Mouse (Mus musculus) natural killer cell, adult 2 months (primary cell): Measurements from ENCODE around the gene Ndufa11.
A peak's percentile ranks its signal among the peaks of the same experiment; 100 is the strongest.

Experiments used
- DNase-seq, 2 experiments: peaks; one replicate each; pipeline ENCODE4 v3.0.0; 2022; ENCODE audit warnings: low spot score in 2 of 2

Ndufa11 gene

DNA sequence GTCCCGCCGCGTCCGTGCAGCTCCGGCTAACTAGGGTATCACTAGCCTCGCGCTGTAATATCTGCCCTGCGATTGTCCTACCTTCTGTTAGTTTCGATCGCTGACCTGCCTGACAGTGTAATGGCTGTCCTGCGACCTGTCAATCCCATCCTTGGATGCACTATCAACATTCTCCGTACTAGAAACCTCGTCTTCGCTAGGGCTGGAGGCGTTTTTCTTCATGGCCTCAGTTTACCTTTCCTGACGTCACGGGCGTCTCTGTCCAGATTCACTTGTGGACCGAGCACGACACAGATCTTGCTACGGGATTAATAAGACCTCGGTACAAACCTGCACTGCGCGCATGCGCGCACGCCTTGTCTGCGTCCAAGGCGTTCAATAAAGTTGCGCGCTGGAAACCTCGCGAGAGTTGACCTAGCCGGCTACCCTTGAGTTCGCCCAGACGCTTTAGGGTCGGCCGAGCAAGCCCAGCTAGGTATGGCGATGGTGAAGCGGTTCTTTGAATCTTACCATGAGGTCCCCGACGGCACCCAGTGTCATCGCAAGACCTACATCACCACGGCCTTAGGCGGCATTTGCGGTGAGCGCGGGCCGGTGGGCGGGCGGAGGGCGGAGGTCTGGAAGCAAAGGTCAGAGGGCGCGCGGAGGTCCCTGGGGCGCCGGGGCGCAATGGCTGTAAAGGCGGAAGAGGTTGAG, at the start of gene Ndufa11, which contains the start of gene Vmac:
Gene Ndufa11 (plus strand): TSS at position 405 of the 696 bp plus-strand sequence.
Gene Vmac (minus strand): TSS at position 660 of the 696 bp plus-strand sequence.
- peak; percentile 92 to 93 for DNase-seq

DNA sequence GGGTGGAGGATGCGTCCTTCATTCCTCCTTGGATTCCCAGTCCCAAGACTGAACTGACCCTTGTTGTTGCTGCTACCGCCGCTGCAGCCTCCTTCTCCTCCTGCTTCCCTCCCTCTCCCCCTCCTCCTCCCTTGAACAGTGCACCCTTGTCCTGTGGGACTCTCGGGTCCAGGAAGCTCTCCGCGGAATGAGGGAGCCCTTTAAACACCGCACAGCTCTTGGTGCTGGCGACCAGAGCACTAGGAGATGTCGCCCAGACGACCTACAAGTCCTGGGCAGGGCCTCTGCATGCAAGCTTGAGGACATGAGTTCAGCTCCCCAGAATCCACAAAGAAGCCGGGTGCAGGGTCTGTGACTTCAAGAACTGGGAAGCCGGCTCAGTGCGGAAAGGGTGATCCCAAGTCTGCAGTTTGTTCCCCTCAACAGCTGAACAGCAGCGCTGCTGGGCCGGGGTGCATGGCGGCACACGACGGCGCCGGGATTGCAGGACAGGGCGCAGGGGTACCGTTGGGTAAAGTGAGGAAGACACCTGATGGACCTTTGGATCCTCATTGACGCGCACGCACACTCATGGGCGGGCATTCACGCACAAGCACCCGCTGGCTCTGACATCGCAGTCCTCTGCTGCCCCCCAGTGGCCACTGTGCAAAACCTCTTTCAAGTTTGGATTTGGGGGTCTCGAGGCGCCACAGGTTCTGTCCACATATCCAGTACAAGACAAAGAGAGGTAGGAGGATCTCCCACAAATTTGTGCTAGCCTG, 49.0 kb upstream of the Ndufa11 start:
- DNase-seq, result peak; percentile 76 to 85

DNA sequence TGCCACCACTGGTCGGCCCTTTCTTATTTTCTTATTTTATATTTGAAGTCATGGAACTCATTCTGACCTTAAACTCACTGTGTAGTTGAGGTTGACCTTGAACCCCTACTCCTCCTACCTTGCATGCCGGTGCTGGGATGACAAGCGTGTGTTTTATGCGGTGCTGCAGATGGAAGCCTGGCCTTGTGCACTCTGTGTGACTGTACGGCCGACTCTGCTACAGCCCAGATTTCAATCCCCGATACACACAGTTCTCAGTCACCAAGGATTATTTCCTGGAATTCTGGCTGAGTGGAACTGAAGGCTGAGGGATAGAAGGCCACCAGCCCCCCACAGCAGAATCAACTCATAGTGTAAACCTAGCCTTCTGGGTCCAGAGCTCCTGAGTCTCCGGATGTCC, 47.8 kb upstream of the Ndufa11 start:
- DNase-seq, result no peak

DNA sequence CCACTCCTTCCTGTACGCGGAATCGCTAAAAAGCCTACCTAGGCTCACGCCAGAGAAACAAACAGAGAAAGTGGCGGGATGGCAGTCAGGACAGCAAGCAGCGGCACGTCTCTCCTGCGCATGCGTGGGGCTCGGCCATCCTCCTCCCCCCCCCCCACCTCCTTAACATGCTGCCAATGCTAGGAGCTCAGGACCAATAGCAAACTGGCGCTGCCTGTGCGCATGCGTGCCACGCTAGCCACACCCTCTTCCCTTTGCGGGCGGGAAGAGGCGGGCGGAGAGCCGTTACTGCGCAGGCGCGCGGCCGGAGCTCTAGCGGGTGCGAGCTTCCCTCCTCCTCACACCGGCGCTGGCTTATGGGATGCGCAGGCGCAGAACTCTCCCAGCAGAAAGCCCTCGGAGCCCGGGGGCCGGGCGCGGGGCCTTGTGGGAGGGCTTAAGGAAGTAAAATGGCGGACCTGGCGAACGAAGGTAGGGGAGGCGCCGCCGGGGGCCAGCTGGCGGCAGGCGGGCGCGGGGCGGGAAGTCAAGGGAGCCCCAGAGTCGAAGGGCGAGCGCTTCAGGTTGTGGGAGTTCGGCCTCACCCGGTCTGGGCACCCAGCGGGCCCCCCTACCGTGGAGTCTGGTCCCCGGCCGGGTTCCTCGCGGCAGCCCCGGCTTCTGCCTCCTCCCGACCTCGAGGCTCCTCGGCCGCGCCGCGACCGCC, 44.5 kb upstream of the Ndufa11 start, which contains the start of gene Ranbp3:
Gene Ranbp3 (plus strand): TSS at position 354 of the 706 bp plus-strand sequence.
- DNase-seq, result peak; percentile 99

DNA sequence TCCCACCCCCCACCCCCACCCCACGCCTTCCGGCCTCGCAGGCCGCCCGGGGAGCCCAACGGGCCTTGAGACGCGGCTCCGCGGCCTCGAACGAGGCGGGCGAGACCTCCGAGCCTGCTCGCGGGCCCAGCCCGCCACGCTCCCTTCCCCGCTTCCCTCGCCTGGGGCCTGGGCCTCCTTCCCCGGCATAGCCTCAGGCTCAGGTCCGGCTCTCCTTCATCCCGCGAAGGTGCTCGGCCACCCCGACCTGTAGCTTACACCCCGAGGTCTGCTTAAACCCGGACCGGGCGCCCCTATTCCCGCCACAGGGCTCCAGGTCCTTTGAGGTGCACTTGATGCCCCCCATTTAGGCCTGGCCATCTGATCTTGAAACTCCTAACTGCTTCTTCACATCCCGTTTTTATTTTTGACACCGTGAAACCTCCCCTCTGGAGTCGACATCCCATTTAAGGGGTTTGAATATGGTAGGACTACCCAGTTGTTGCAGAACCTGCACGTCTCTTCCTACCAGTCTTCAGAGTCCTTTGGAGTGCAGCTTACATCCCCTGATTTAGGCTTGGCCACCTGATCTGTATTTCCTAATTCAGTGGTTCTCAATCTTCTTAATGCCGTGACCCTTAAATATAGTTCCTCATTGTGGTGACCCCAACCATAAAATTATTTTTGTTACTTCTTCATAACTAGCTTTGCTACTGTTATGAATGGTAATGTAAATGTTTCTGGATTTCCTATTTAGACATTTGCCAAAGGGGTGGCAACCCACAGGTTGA, 43.7 kb upstream of the Ndufa11 start:
- no peak for DNase-seq

DNA sequence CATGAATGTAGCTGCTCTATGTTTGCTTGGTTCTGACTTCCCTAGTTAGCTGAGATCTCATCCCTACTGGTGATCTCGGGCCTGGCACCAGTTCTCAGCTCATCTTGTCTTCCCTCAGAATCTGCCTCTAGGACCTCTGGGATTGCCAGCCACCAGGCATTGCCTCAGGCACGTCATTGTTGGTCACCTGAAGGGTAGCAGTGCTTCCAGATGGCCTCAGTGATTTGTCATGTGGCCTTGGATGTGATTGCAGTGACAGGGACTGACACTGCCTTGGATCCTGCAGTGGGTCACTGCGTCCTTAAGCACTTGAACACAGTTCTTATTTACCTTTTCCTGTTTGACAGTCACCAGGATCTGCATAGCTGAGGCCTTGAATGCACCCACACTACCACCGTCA, 35.8 kb upstream of the Ndufa11 start:
- no peak for DNase-seq

DNA sequence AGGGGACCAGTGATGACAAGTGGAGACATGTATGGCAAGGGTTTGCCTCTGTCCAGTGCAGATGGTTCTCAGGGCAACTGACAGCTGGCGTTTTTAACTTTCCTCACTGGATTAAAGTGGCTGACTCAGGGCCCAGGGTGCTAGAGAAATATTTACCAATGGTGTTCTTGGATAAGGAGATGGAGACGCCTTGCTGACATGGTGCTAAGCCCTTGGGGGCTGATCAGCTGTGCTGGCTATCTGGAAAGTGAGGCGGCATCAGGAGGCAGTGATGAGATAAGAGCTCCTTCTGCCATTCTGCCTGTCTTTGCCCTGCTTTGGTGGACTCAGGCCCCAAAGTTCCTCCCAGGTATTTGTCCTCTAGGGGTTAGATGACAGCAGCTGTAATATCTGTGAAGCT, 34.7 kb upstream of the Ndufa11 start:
- DNase-seq, result no peak

DNA sequence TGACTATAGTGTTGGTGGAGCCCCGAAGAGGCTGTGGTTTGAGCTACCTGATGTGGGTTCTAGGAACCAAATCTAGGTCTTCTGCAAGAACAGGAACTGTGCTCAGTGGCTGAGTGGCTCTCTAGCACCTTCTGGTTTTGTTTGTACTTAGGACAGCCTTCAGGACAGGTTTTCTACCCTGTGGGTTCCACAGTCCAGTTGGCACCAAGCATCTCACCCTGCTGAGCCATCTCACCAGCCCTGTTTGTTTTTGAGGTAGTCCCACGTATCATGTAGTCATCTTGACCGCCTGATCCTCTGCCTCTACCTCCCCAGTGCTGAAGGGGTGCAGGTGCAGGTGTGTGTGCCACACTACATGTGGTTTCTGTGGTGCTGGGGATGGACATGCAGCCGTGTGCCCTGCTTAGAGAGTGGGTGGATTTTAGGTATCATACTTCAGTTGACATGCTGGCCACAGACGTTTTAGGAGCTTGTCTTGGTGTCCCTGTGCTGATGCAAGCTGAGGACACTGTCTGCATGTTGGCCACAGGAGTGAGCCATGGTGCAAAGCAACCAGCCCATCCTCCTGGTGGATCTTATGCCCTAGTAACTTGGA, 33.9 kb upstream of the Ndufa11 start:
- no peak for DNase-seq

DNA sequence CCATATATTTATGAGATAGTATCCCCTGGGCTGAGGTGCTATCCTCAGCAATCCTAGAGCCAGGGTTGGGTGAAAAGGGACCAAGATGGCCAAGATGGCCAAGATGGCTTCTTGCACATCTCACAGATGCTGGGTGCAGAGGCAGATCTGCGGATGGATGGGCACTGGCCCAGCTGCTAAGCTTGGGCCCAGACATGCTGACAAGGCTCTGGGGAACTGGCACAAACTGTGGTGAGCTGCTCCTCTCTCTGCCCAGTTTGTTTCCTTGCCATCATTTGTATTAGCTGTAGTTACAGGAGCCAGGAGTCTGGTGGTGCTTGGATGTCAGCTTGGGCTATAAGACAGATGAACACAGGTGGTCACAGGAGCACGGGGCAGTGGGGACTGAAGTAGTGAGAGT, 32.9 kb upstream of the Ndufa11 start:
- DNase-seq, result no peak

DNA sequence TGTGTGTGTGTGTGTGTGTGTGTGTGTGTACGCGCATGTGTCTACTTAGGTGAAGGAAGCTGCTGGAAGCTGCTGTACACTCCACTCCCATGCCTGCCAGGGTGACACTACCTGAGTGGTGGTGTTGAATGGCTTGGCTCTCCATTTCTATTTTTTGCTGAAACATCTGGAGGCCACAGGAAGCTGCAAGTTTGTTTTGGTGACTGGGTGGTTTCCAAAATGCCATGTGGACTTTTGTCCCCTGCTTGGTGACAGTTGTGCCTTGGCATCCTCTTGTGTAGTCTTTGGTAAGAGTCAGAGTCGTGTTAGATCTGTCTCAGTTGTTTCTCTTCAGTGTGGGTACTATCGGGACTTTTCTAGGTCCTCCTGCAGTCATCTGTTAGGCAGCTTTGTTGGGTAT, 30.8 kb upstream of the Ndufa11 start:
- no peak for DNase-seq

DNA sequence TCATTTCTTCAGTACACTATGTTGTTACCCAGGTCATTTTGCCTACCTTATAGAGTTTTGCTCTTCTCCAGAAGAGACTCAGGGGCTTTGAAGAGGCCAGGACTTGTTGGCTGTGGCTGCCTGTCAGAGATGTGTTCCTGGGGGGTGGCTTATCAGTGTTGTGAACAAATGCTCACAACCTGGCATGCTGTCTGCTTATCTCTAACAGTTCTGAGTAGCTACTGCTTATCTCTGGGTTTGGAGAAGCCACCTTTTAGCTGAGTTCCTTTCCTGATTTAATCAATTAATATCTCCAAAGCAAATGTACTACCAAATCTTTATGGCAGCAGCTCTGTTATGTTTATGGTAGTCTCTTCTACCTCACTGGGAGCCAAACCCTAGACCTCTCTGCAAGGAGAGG, 29.5 kb upstream of the Ndufa11 start:
- DNase-seq, result no peak

DNA sequence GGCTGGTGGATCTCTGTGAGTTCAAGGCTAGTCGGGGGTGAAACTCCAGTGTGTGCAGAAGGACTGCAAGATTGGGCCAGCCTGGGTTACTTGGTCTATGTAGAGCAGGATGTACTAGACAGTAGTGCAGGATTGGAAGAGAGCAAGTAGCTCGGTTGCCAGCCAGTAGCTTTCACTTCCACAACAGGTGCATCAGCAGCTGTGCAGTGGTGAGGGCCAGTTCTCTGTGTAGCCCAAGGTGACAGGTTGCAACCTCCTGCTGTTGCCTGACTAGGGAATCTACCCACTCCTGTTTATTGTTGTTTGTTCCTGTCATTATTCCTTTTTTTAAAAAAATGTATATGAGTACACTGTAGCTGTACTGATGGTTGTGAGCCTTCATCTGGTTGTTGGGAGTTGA, 28.9 kb upstream of the Ndufa11 start:
- DNase-seq, result no peak

DNA sequence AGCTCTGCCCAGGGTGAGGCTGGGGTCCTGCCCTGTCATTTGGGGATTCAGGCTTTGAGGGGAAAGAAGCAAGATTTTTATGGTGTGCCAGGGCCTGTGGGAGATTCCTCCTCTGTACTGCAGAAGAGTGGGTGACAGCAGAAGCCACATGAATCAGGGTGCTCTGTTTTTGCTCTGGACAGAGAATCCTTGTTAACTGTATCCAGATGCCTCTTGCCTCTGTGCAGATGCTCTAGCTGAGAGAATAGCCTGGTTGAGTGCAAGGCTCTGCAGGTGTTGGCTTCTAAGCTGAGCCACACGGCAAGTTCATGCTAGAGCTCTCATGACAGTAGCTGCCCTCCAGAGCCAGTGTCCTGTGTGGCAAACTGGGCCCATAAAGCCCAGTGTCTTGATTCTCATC, 24.2 kb upstream of the Ndufa11 start:
- no peak for DNase-seq

DNA sequence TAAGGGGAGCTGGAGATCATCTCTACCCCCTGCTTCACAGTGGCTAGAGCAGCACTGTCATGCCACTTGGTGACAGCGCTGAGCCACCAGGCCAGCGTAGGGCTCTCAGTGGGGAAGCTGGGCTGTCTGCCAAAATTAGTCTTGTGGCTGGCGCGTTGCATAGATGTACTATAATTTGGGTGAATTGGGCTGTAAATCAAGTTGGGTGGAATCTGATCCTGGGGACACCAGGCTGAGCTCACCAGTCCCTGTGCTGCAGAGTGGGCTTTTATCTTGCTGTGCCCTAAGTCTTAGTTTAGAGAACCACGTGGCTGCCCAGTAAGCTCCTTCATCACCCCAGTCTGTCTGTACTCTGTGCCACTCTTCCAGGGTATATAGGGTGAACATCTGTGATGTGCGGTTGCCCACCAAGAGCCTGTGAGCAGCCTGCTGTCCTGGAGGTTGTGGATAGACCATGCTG, 23.7 kb upstream of the Ndufa11 start:
- DNase-seq, result no peak

DNA sequence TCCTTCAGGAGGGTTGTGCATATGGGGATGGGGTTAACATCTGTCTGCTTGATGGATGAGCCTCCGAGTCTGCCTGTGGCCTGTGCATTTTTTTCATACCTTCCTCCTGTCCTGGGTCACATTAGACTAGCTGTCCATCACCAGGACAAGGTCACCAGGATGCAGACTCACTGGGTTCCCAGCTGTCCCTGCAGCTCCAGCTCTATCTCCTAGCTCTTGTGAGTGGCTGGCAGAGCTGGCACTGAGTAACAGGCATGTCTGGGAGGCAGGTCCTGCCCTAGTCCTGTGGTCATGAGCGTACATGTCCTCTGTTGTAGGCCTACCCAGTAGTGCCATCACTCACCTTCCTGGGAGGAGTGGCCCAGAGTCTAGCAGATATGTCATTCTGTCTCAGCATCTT, 17.1 kb upstream of the Ndufa11 start:
- DNase-seq, result no peak

DNA sequence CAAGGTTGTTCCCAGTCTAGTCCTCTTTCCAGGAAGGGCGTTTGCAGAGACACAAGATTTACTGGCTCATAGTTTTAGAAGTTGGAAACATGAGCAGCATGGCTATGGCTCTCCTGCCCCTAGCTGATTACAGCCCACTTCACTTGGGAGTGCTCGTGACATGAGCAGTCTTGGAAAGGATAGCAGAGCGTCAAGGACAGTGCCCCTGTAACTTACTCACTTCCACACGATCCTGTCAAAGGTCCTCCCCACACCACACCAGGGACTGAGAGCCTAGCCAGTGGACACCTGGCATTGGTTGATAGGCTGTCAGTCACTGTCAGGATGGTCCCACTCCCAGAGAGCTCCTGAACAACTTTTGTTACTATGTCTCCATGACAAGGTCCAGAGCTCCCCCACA, 14.5 kb upstream of the Ndufa11 start:
- DNase-seq, result no peak

DNA sequence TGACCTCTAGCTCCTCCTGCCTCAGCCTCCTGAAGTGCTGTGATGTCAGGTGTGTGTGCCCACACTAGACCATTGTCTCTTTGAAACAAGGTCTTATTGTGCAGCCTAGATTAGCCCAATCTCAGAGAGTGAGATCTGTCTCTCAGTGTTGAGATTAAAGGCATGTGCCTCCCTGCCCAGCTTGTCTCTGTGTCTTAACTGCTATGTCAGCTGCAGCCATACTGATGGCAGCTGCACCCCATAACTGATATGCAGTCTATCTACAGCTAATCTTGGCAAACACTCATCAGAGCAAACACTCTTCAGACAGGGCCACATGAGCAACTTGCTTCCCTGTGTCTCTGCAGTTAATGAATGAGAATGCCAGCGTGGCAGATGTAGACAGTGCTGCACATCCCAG, 11.1 kb upstream of the Ndufa11 start:
- DNase-seq, result no peak

DNA sequence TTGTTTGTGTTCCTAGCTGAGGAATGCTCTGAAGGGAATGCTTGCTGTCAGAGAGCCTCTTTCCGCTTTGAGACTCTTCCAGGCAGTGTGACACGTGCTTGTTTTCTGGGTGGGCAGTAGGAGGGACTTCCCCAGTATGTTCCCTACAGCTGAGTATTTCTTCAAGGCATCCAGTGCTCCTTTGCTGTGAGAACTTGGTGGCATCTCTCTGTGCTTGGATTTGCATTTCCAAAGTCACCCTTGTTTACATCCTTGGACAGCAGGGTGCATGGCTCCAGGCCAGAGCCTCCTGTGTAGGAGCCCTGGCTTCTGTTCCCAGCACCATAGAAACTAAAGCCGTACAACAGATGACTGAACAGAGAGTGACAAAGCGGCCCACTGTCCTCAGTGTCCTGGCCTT, 8.9 kb upstream of the Ndufa11 start:
- no peak for DNase-seq

DNA sequence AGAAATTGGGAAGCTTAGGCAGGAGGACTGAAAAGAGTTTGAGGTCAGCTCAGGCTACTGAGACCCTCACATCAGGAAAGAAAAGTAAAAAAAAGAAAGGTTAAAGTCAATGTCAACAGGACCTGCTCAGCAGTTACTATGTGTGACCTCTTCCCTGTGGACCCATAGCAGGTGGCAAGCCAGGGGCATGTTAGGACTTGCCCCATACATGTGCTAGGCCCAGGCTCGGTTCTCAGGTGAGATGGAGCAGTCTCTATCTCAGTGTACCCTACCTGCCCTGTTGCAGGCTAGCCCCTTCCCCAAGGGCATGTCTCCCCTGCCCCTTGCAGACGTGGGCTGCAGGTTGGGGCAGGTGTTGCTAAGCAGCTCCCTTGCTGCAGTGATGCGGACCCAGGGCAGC, 7.9 kb upstream of the Ndufa11 start:
- DNase-seq, result no peak

DNA sequence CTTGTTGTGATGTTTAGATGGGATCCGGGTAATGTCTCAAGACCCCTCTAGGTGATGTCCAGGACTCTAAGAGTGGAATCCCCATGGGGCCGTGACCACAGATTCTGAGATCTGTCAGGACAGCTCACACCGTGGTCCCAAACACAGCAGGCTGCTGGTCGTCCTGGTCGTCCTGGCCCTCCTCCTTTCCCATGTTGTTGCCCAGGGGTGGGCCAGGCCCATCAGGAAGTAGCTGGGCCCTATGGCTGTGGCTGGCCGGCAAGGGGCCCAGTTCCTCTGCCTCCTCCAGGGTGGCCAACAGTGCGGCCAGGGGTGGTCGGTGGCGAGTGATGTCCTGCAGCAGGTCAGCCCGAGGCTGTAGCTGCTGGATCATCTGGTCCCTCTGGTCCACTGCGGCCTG, 2.2 kb upstream of the Ndufa11 start:
- DNase-seq, result no peak

DNA sequence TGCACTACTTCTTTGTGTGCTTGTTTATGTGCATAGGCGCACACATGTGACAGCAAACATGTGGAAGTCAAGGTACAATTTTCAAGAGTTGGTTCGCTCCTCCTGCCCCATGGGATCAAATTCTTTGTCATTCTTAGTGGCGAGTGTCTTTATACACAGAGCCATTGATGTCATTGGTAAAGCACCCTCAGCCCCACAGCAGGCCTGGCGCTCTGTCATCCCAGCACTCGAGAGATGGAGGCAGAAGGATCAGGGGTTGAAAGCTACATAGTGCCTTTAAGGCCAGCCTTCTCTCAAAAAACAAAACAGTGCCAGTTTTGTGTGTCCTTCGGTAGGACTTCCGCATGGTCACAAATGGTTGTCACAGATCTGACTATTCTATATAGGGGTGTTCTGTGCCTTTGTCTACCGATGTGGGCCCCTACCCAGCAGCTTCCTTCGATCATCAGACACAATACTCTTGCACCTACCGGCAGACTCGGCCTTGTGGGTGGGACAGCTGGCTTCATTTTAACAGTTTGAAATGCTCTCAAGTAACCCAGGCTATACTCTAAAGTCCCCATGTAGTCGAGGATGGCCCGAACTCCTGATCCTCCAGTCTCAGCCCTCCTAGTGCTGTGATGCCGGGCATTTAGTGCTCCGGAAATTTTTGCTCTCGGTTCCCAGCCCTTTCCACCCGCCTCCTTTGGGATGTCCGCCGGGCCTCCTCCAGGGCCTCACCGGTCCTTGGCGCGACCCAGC, 1.5 kb upstream of the Ndufa11 start:
- peak in 1 of 2 experiments; percentile 6 for DNase-seq
